Mouse (Mus musculus): ENCODE results near the gene 4931409K22Rik. TPM values are rescaled to one million over a fixed set of nuclear protein-coding genes. Genes with fewer than 3 reads are reported as not detected.
"Not testable (repeated sequence)": the region's sequence is repeated elsewhere in the genome, so short reads cannot be mapped to it uniquely, and the experiment has no call there.

Gene 4931409K22Rik
- polyA plus RNA-seq, 1 experiment from 2014 or later: 0.42 TPM

GRCm38 (mm10) chr5:24555335-24555734, 1.3 kb downstream of the 4931409K22Rik start:
- not testable (repeated sequence) for H3K36me3 ChIP-seq; H3K4me3 ChIP-seq; ATAC-seq (replicated peaks); H3K27me3 ChIP-seq; H3K9me3 ChIP-seq; H3K4me2 ChIP-seq (replicated peaks); H3K9ac ChIP-seq (replicated peaks); H3K27ac ChIP-seq (replicated peaks)
- 93% methylated on average over 7 of the region's 7 CpGs for WGBS
- H3K4me1 ChIP-seq: peaks cover 15% of the 10 kb centered on the region

- Histone ChIP-seq H3K27me3 (peaks cover 3% of the 10 kb centered on the region; the same call in 1 of the 2 replicates), H3K9ac (replicated peaks) (no peak overlapping the region), H3K4me2 (replicated peaks) (no peak overlapping the region), H3K9me3 (no peaks in the 10 kb centered on the region), H3K4me3 (no peak overlapping the region), H3K4me1 (peaks cover 16% of the 10 kb centered on the region), H3K36me3 (no peaks in the 10 kb centered on the region), H3K27ac (replicated peaks) (no peak overlapping the region)
- ATAC-seq (replicated peaks): no peak
- 85% methylated on average over 5 of the region's 5 CpGs for WGBS
These were observed 2.9 kb downstream of the 4931409K22Rik start for GRCm38 (mm10) chr5:24553621-24554244.

GRCm38 (mm10) chr5:24551317-24551688, 5.3 kb downstream of the 4931409K22Rik start:
- Histone ChIP-seq H3K4me2 (replicated peaks) (peak overlapping the region; percentile 43), H3K9me3 (no peaks in the 10 kb centered on the region), H3K36me3 (no peaks in the 10 kb centered on the region), H3K4me3 (peak overlapping the region; percentile 12; the same call in 1 of the 2 replicates), H3K4me1 (peaks cover 16% of the 10 kb centered on the region), H3K9ac (replicated peaks) (no peak overlapping the region; the same call in 1 of the 2 replicates), H3K27me3 (peaks cover 3% of the 10 kb centered on the region; the same call in 1 of the 2 replicates), H3K27ac (replicated peaks) (peak overlapping the region; percentile 76)
- 42% methylated on average over 2 of the region's 2 CpGs for WGBS
- ATAC-seq (replicated peaks): no peak; the same call in 1 of the 2 replicates

- Histone ChIP-seq H3K4me3 (peak overlapping the region; percentile 12; the same call in 1 of the 2 replicates), H3K9me3 (no peaks in the 10 kb centered on the region), H3K4me1 (peaks cover 16% of the 10 kb centered on the region), H3K9ac (replicated peaks) (no peak overlapping the region; the same call in 1 of the 2 replicates), H3K27me3 (peaks cover 3% of the 10 kb centered on the region; the same call in 1 of the 2 replicates), H3K4me2 (replicated peaks) (peak overlapping the region; percentile 43), H3K27ac (replicated peaks) (peak overlapping the region; percentile 76), H3K36me3 (no peaks in the 10 kb centered on the region)
- 17% methylated on average over 26 of the region's 26 CpGs for WGBS
- peak; percentile 90 for ATAC-seq (replicated peaks)
These were observed 5.9 kb downstream of the 4931409K22Rik start for GRCm38 (mm10) chr5:24550598-24551316.

GRCm38 (mm10) chr5:24542643-24543042, 14.0 kb downstream of the 4931409K22Rik start:
- Histone ChIP-seq H3K4me3 (no peak overlapping the region), H3K4me1 (0 out of 2 replicates have a peak, but pooled peaks cover 4% of the 10 kb centered on the region), H3K27me3 (no peaks in the 10 kb centered on the region), H3K4me2 (replicated peaks) (no peak overlapping the region), H3K9me3 (no peaks in the 10 kb centered on the region), H3K27ac (replicated peaks) (no peak overlapping the region), H3K36me3 (no peaks in the 10 kb centered on the region), H3K9ac (replicated peaks) (no peak overlapping the region)
- 81% methylated on average over 7 of the region's 7 CpGs for WGBS
- no peak for ATAC-seq (replicated peaks)

GRCm38 (mm10) chr5:24541144-24541569, 15.5 kb downstream of the 4931409K22Rik start:
- Histone ChIP-seq H3K9me3 (no peaks in the 10 kb centered on the region), H3K27me3 (no peaks in the 10 kb centered on the region), H3K4me1 (0 out of 2 replicates have a peak, but pooled peaks cover 8% of the 10 kb centered on the region), H3K36me3 (no peaks in the 10 kb centered on the region), H3K4me2 (replicated peaks) (no peak overlapping the region), H3K9ac (replicated peaks) (no peak overlapping the region), H3K27ac (replicated peaks) (no peak overlapping the region), H3K4me3 (no peak overlapping the region)
- no peak for ATAC-seq (replicated peaks)
- 45% methylated on average over 6 of the region's 6 CpGs for WGBS

GRCm38 (mm10) chr5:24540387-24541143, 16.0 kb downstream of the 4931409K22Rik start, which contains the start of gene Asb10:
Gene Asb10, minus strand, starts transcription at chr5:24540978.
- Histone ChIP-seq H3K9ac (replicated peaks) (no peak within 1 kb of the TSS), H3K4me1 (0 out of 2 replicates have a peak, but pooled peaks cover 8% of the 10 kb centered on the region), H3K4me3 (no peak within 1 kb of the TSS), H3K27me3 (no peaks in the 10 kb centered on the region), H3K27ac (replicated peaks) (no peak within 1 kb of the TSS), H3K36me3 (no peaks in the 10 kb centered on the region), H3K4me2 (replicated peaks) (no peak within 1 kb of the TSS), H3K9me3 (no peaks in the 10 kb centered on the region)
- ATAC-seq (replicated peaks): no peak
- WGBS: 53% methylated on average over 14 of the region's 14 CpGs

- Histone ChIP-seq H3K4me3 (no peak overlapping the region), H3K27me3 (no peaks in the 10 kb centered on the region), H3K27ac (replicated peaks) (no peak overlapping the region), H3K36me3 (no peaks in the 10 kb centered on the region), H3K9ac (replicated peaks) (no peak overlapping the region), H3K4me1 (0 out of 2 replicates have a peak, but pooled peaks cover 8% of the 10 kb centered on the region), H3K4me2 (replicated peaks) (no peak overlapping the region), H3K9me3 (no peaks in the 10 kb centered on the region)
- ATAC-seq (replicated peaks): no peak
- 82% methylated on average over 22 of the region's 22 CpGs for WGBS
These were observed 16.9 kb downstream of the 4931409K22Rik start for GRCm38 (mm10) chr5:24539571-24540296.

- no peak overlapping the region for H3K4me3 ChIP-seq
- H3K27ac ChIP-seq (replicated peaks): no peak overlapping the region
- H3K4me1 ChIP-seq: 0 out of 2 replicates have a peak, but pooled peaks cover 8% of the 10 kb centered on the region
- H3K36me3 ChIP-seq: no peaks in the 10 kb centered on the region
- H3K9me3 ChIP-seq: no peaks in the 10 kb centered on the region
- H3K9ac ChIP-seq (replicated peaks): no peak overlapping the region
- H3K27me3 ChIP-seq: no peaks in the 10 kb centered on the region
- no peak for ATAC-seq (replicated peaks)
- no peak overlapping the region for H3K4me2 ChIP-seq (replicated peaks)
- 73% methylated on average over 16 of the region's 16 CpGs for WGBS
These were observed 19.0 kb downstream of the 4931409K22Rik start for GRCm38 (mm10) chr5:24537618-24538017.

GRCm38 (mm10) chr5:24536511-24536910, 20.1 kb downstream of the 4931409K22Rik start:
- Histone ChIP-seq H3K27ac (replicated peaks) (no peak overlapping the region), H3K27me3 (no peaks in the 10 kb centered on the region), H3K9me3 (no peaks in the 10 kb centered on the region), H3K4me2 (replicated peaks) (no peak overlapping the region), H3K4me1 (0 out of 2 replicates have a peak, but pooled peaks cover 8% of the 10 kb centered on the region), H3K4me3 (no peak overlapping the region), H3K9ac (replicated peaks) (no peak overlapping the region), H3K36me3 (no peaks in the 10 kb centered on the region)
- no peak for ATAC-seq (replicated peaks)
- WGBS: 49% methylated on average over 5 of the region's 5 CpGs

- Histone ChIP-seq H3K9me3 (no peaks in the 10 kb centered on the region), H3K4me3 (no peak overlapping the region), H3K4me2 (replicated peaks) (no peak overlapping the region), H3K27me3 (no peaks in the 10 kb centered on the region; the same call in 1 of the 2 replicates), H3K9ac (replicated peaks) (no peak overlapping the region), H3K4me1 (0 out of 2 replicates have a peak, but pooled peaks cover 6% of the 10 kb centered on the region), H3K36me3 (no peaks in the 10 kb centered on the region), H3K27ac (replicated peaks) (no peak overlapping the region)
- WGBS: 70% methylated on average over 3 of the region's 3 CpGs
- ATAC-seq (replicated peaks): no peak
These were observed 20.9 kb downstream of the 4931409K22Rik start for GRCm38 (mm10) chr5:24535731-24536130.
